Mouse (Mus musculus) heart, embryonic 12.5 days (tissue): Measurements from ENCODE around the gene Ggps1. TPM values are rescaled to one million over a fixed set of nuclear protein-coding genes. Genes with fewer than 3 reads are reported as not detected.

Experiments used
- ATAC-seq: fragments of 200-750 bp; cut with Nextera tagmentation; 2 replicates; pipeline ENCODE4 v1.8.0; 2017; ENCODE audit warnings: moderate TSS enrichment, moderate library complexity; ENCODE audit not compliant: insufficient number of reproducible peaks, low FRiP score
- H3K27ac ChIP-seq: fragments of 300-500 bp; sonication (generic); 2 replicates; pipeline ENCODE4 v1.5.1; 2016; ENCODE audit warnings: mild to moderate bottlenecking, moderate library complexity; ENCODE audit not compliant: poor library complexity, severe bottlenecking
- H3K27me3 ChIP-seq: fragments of 300-500 bp; sonication (generic); replicated peaks from 2 replicates; pipeline ENCODE4 v1.6.1; 2016; ENCODE audit warnings: mild to moderate bottlenecking, moderate library complexity
- H3K36me3 ChIP-seq: fragments of 300-500 bp; sonication (generic); 2 replicates; pipeline ENCODE4 v1.6.1; 2016; ENCODE audit warnings: mild to moderate bottlenecking, moderate library complexity
- H3K4me1 ChIP-seq: fragments of 300-500 bp; sonication (generic); replicated peaks from 2 replicates; pipeline ENCODE4 v1.6.1; 2016; ENCODE audit warnings: mild to moderate bottlenecking
- H3K4me2 ChIP-seq: fragments of 300-500 bp; sonication (generic); 2 replicates; pipeline ENCODE4 v1.6.1; 2016; ENCODE audit warnings: mild to moderate bottlenecking, moderate library complexity
- H3K4me3 ChIP-seq: fragments of 300-500 bp; sonication (generic); 2 replicates; pipeline ENCODE4 v1.5.1; 2016; ENCODE audit warnings: mild to moderate bottlenecking
- H3K9ac ChIP-seq: fragments of 300-500 bp; sonication (generic); 2 replicates; pipeline ENCODE4 v1.6.1; 2016; ENCODE audit warnings: mild to moderate bottlenecking, moderate library complexity
- H3K9me3 ChIP-seq: fragments of 300-500 bp; sonication (generic); replicated peaks from 2 replicates; pipeline ENCODE4 v1.6.1; 2016; ENCODE audit warnings: mild to moderate bottlenecking, moderate library complexity
- WGBS: fragments of 180-500 bp; shearing (Covaris S2); methylation state at CpG from one replicate; pipeline ENCODE4 v1.1.7; 2016; 5-methylcytosine and 5-hydroxymethylcytosine counted together
- polyA plus RNA-seq: library from polyadenylated mRNA; unstranded; fragments of >200 nt; fragmentation: Nextera tagmentation; extraction: Ambion mirVana; gene quantifications from 2 replicates; pipeline ENCODE4 v1.2.1, GENCODE M21; 2016

Ggps1 gene
- polyA plus RNA-seq, 1 experiment from 2014 or later = 49.1 TPM

- Histone ChIP-seq H3K4me1 (peaks cover 18% of the 10 kb centered on the region), H3K4me2 (peak overlapping the region; percentile 87), H3K9ac (peak overlapping the region; percentile 99), H3K4me3 (peak overlapping the region; percentile 98), H3K27ac (peak overlapping the region; percentile 98), H3K27me3 (no peaks in the 10 kb centered on the region), H3K36me3 (0 out of 2 replicates have a peak, but pooled peaks cover 12% of the 10 kb centered on the region), H3K9me3 (no peaks in the 10 kb centered on the region)
- peak; percentile 2; the same call in 1 of the 2 replicates for ATAC-seq
- under 1% methylated on average over 65 of the region's 65 CpGs for WGBS
Observed at GRCm38 (mm10) chr13:14064341-14065027, 1.2 kb upstream of the Ggps1 start.

- peaks cover 11% of the 10 kb centered on the region; the same call in 1 of the 2 replicates for H3K36me3 ChIP-seq
- no peaks in the 10 kb centered on the region for H3K27me3 ChIP-seq
Observed at GRCm38 (mm10) chr13:14063942-14064271, 619 bp upstream of the Ggps1 start.

GRCm38 (mm10) chr13:14062209-14063012 is 877 bp downstream of the Ggps1 start:
- Histone ChIP-seq H3K4me2 (peak overlapping the region; percentile 80), H3K4me1 (peaks cover 15% of the 10 kb centered on the region), H3K27me3 (no peaks in the 10 kb centered on the region), H3K9ac (peak overlapping the region; percentile 93), H3K9me3 (no peaks in the 10 kb centered on the region), H3K27ac (peak overlapping the region; percentile 91), H3K4me3 (peak overlapping the region; percentile 82), H3K36me3 (peaks cover 7% of the 10 kb centered on the region)
- ATAC-seq = no peak
- WGBS = 4% methylated on average over 11 of the region's 11 CpGs

More at GRCm38 (mm10) chr13:14063942-14064271, 619 bp upstream of the Ggps1 start:
- H3K9me3 ChIP-seq = no peaks in the 10 kb centered on the region
- H3K9ac ChIP-seq = peak overlapping the region; percentile 99
- H3K27ac ChIP-seq = peak overlapping the region; percentile 98
- H3K4me1 ChIP-seq = peaks cover 18% of the 10 kb centered on the region
- H3K4me3 ChIP-seq = peak overlapping the region; percentile 98
- 0% methylated on average over 25 of the region's 31 CpGs for WGBS
- ATAC-seq = peak; percentile 49
- peak overlapping the region; percentile 87 for H3K4me2 ChIP-seq

- no peak for ATAC-seq
- no peaks in the 10 kb centered on the region for H3K27me3 ChIP-seq
- H3K4me1 ChIP-seq = peaks cover 8% of the 10 kb centered on the region
- H3K36me3 ChIP-seq = peaks cover 29% of the 10 kb centered on the region
- H3K4me2 ChIP-seq = no peak overlapping the region
- no peak overlapping the region for H3K27ac ChIP-seq
- no peak overlapping the region for H3K9ac ChIP-seq
- no peaks in the 10 kb centered on the region for H3K9me3 ChIP-seq
- H3K4me3 ChIP-seq = no peak overlapping the region
Observed at GRCm38 (mm10) chr13:14059582-14059981, 3.7 kb downstream of the Ggps1 start.

GRCm38 (mm10) chr13:14056801-14057200 is 6.5 kb downstream of the Ggps1 start:
- WGBS = 85% methylated on average over 3 of the region's 3 CpGs
- no peak overlapping the region for H3K27ac ChIP-seq
- ATAC-seq = no peak
- peaks cover 56% of the 10 kb centered on the region for H3K36me3 ChIP-seq
- H3K27me3 ChIP-seq = no peaks in the 10 kb centered on the region
- H3K4me2 ChIP-seq = no peak overlapping the region
- H3K4me3 ChIP-seq = no peak overlapping the region
- H3K9ac ChIP-seq = no peak overlapping the region
- no peaks in the 10 kb centered on the region for H3K9me3 ChIP-seq
- peaks cover 5% of the 10 kb centered on the region; the same call in 1 of the 2 replicates for H3K4me1 ChIP-seq

- Histone ChIP-seq H3K4me3 (no peak overlapping the region), H3K4me2 (no peak overlapping the region), H3K9me3 (no peaks in the 10 kb centered on the region), H3K27ac (no peak overlapping the region), H3K9ac (no peak overlapping the region), H3K27me3 (no peaks in the 10 kb centered on the region), H3K36me3 (peaks cover 75% of the 10 kb centered on the region), H3K4me1 (no peaks in the 10 kb centered on the region)
- 79% methylated on average over 1 of the region's 1 CpGs for WGBS
- no peak for ATAC-seq
Observed at GRCm38 (mm10) chr13:14049878-14050277, 13.4 kb downstream of the Ggps1 start.

- H3K4me2 ChIP-seq = no peak overlapping the region
- H3K27me3 ChIP-seq = no peaks in the 10 kb centered on the region
- H3K27ac ChIP-seq = no peak overlapping the region
- no peak overlapping the region for H3K4me3 ChIP-seq
- WGBS = 59% methylated on average over 2 of the region's 2 CpGs
- H3K36me3 ChIP-seq = peaks cover 31% of the 10 kb centered on the region
- peaks cover 7% of the 10 kb centered on the region for H3K4me1 ChIP-seq
- no peak overlapping the region for H3K9ac ChIP-seq
- no peaks in the 10 kb centered on the region for H3K9me3 ChIP-seq
- ATAC-seq = no peak
Observed at GRCm38 (mm10) chr13:14044521-14044920, 18.8 kb downstream of the Ggps1 start.

- Histone ChIP-seq H3K27ac (no peak overlapping the region), H3K4me2 (no peak overlapping the region), H3K4me1 (peaks cover 8% of the 10 kb centered on the region), H3K9me3 (no peaks in the 10 kb centered on the region), H3K9ac (no peak overlapping the region), H3K4me3 (no peak overlapping the region), H3K27me3 (no peaks in the 10 kb centered on the region), H3K36me3 (peaks cover 24% of the 10 kb centered on the region)
- no peak for ATAC-seq
Observed at GRCm38 (mm10) chr13:14043851-14044250, 19.4 kb downstream of the Ggps1 start.

GRCm38 (mm10) chr13:14040186-14040585 is 23.1 kb downstream of the Ggps1 start:
- Histone ChIP-seq H3K9ac (peak overlapping the region; percentile 90; the same call in 1 of the 2 replicates), H3K36me3 (no peaks in the 10 kb centered on the region; the same call in 1 of the 2 replicates), H3K27me3 (no peaks in the 10 kb centered on the region), H3K9me3 (no peaks in the 10 kb centered on the region), H3K27ac (peak overlapping the region; percentile 97), H3K4me3 (peak overlapping the region; percentile 84), H3K4me1 (peaks cover 12% of the 10 kb centered on the region), H3K4me2 (peak overlapping the region; percentile 98)
- 44% methylated on average over 5 of the region's 5 CpGs for WGBS
- ATAC-seq = no peak

GRCm38 (mm10) chr13:14039292-14039965 is 23.9 kb downstream of the Ggps1 start, which contains the start of gene Tbce:
Gene Tbce (minus strand): TSS chr13:14039638.
- Histone ChIP-seq H3K4me3 (peak within 1 kb of the TSS; percentile 84), H3K27me3 (no peaks in the 10 kb centered on the region), H3K27ac (peak within 1 kb of the TSS; percentile 97), H3K9me3 (no peaks in the 10 kb centered on the region), H3K4me2 (peak within 1 kb of the TSS; percentile 98), H3K36me3 (no peaks in the 10 kb centered on the region; the same call in 1 of the 2 replicates), H3K4me1 (peaks cover 12% of the 10 kb centered on the region), H3K9ac (peak within 1 kb of the TSS; percentile 90)
- WGBS = under 1% methylated on average over 35 of the region's 35 CpGs
- ATAC-seq = peak; percentile 95

- H3K4me3 ChIP-seq = peak overlapping the region; percentile 84
- H3K9me3 ChIP-seq = no peaks in the 10 kb centered on the region
- H3K4me1 ChIP-seq = peaks cover 15% of the 10 kb centered on the region
- 5% methylated on average over 8 of the region's 8 CpGs for WGBS
- H3K9ac ChIP-seq = peak overlapping the region; percentile 90
- H3K36me3 ChIP-seq = no peaks in the 10 kb centered on the region; the same call in 1 of the 2 replicates
- ATAC-seq = no peak
- H3K27ac ChIP-seq = peak overlapping the region; percentile 97
- H3K27me3 ChIP-seq = no peaks in the 10 kb centered on the region
- peak overlapping the region; percentile 98 for H3K4me2 ChIP-seq
Observed at GRCm38 (mm10) chr13:14038911-14039291, 24.4 kb downstream of the Ggps1 start.
